Mouse (Mus musculus) intestine, postnatal 0 days (tissue): ENCODE measurements around the gene Rtp4. TPM values are rescaled to one million over a fixed set of nuclear protein-coding genes. Genes with fewer than 3 reads are reported as not detected.
A peak's percentile ranks its signal among the peaks of the same experiment; 100 is the strongest.

Experiments
- ATAC-seq: fragments of 200-750 bp; cut with Nextera tagmentation; 2 replicates; pipeline ENCODE4 v1.8.0; 2017; ENCODE audit warnings: mild to moderate bottlenecking, moderate TSS enrichment, moderate library complexity
- H3K27ac ChIP-seq: fragments of 300-500 bp; sonication (generic); 2 replicates; pipeline ENCODE4 v1.5.1; 2014; ENCODE audit warnings: mild to moderate bottlenecking, low read depth, low read length, moderate library complexity
- H3K27me3 ChIP-seq: fragments of 300-500 bp; sonication (generic); replicated peaks from 2 replicates; pipeline ENCODE4 v1.6.1; 2014; ENCODE audit warnings: low read length, mixed read lengths; ENCODE audit not compliant: control insufficient read depth, insufficient read depth
- H3K36me3 ChIP-seq: fragments of 300-500 bp; sonication (generic); 2 replicates; pipeline ENCODE4 v1.6.1; 2014; ENCODE audit warnings: mild to moderate bottlenecking, moderate library complexity; ENCODE audit not compliant: control insufficient read depth, insufficient read depth
- H3K4me1 ChIP-seq: fragments of 300-500 bp; sonication (generic); replicated peaks from 2 replicates; pipeline ENCODE4 v1.6.1; 2014; ENCODE audit warnings: antibody characterized with exemption, low read length, mixed read lengths; ENCODE audit not compliant: control insufficient read depth, insufficient read depth
- H3K4me2 ChIP-seq: fragments of 300-500 bp; sonication (generic); replicated peaks from 2 replicates; pipeline ENCODE4 v1.6.1; 2014; ENCODE audit warnings: low read depth, mild to moderate bottlenecking, moderate library complexity
- H3K4me3 ChIP-seq: fragments of 300-500 bp; sonication (generic); 2 replicates; pipeline ENCODE4 v1.5.1; 2014; ENCODE audit warnings: low read depth, low read length
- H3K9ac ChIP-seq: fragments of 300-500 bp; sonication (generic); 2 replicates; pipeline ENCODE4 v1.6.1; 2014; ENCODE audit warnings: mild to moderate bottlenecking, low read depth, low read length
- H3K9me3 ChIP-seq: fragments of 300-500 bp; sonication (generic); 2 replicates; pipeline ENCODE4 v1.6.1; 2016; ENCODE audit warnings: mixed run types; ENCODE audit not compliant: control insufficient read depth
- CTCF ChIP-seq: sonication (generic); IDR thresholded peaks from 2 replicates; pipeline ENCODE4 v1.5.1; 2016; ENCODE audit warnings: low read depth, mild to moderate bottlenecking, control low read depth, antibody characterized with exemption, moderate library complexity
- WGBS: fragments of 180-500 bp; shearing (Covaris S2); extraction: QIAGEN DNeasy Blood & Tissue Kit; methylation state at CpG from one replicate; pipeline ENCODE4 v1.1.7; 2014; 5-methylcytosine and 5-hydroxymethylcytosine counted together
- polyA plus RNA-seq: library from polyadenylated mRNA; unstranded; fragments of >200 nt; fragmentation: Nextera tagmentation; extraction: Ambion mirVana; gene quantifications from 2 replicates; pipeline ENCODE4 v1.2.1, GENCODE M21; 2015

Rtp4 gene
- 99.8 and 112 TPM in 2 replicates for polyA plus RNA-seq

GRCm38 (mm10) chr16:23520235-23520871 is at the start of gene Rtp4, which contains the start of gene Masp1:
TSS of gene Rtp4 (plus strand) at chr16:23520291.
TSS of gene Masp1 (minus strand) at chr16:23520815.
- H3K36me3 ChIP-seq = no peaks in the 10 kb centered on the region
- no peak for TF ChIP-seq CTCF
- H3K9me3 ChIP-seq = no peaks in the 10 kb centered on the region
- 4% methylated on average over 12 of the region's 12 CpGs for WGBS
- ATAC-seq = no peak
- no peaks in the 10 kb centered on the region for H3K4me1 ChIP-seq
- H3K4me3 ChIP-seq = peak within 1 kb of the TSS; percentile 21; the same call in 1 of the 2 replicates
- peak within 1 kb of the TSS; percentile 47 for H3K4me2 ChIP-seq
- no peak within 1 kb of the TSS for H3K27ac ChIP-seq
- H3K9ac ChIP-seq = no peak within 1 kb of the TSS
- H3K27me3 ChIP-seq = no peaks in the 10 kb centered on the region

- Histone ChIP-seq H3K9ac (no peak overlapping the region), H3K4me3 (no peak overlapping the region), H3K9me3 (no peaks in the 10 kb centered on the region), H3K36me3 (no peaks in the 10 kb centered on the region), H3K27me3 (no peaks in the 10 kb centered on the region), H3K27ac (no peak overlapping the region), H3K4me2 (no peak overlapping the region), H3K4me1 (no peaks in the 10 kb centered on the region)
- WGBS = 88% methylated on average over 6 of the region's 6 CpGs
- TF ChIP-seq CTCF = no peak
- ATAC-seq = no peak
These were observed 48.5 kb upstream of the Rtp4 start for GRCm38 (mm10) chr16:23471551-23471950.

GRCm38 (mm10) chr16:23472046-23472445 is 48.0 kb upstream of the Rtp4 start:
- TF ChIP-seq CTCF = no peak
- Histone ChIP-seq H3K27me3 (no peaks in the 10 kb centered on the region), H3K27ac (no peak overlapping the region), H3K36me3 (no peaks in the 10 kb centered on the region), H3K4me3 (no peak overlapping the region), H3K4me1 (no peaks in the 10 kb centered on the region), H3K4me2 (no peak overlapping the region), H3K9ac (no peak overlapping the region), H3K9me3 (no peaks in the 10 kb centered on the region)
- ATAC-seq = no peak
- 55% methylated on average over 3 of the region's 3 CpGs for WGBS

DNA sequence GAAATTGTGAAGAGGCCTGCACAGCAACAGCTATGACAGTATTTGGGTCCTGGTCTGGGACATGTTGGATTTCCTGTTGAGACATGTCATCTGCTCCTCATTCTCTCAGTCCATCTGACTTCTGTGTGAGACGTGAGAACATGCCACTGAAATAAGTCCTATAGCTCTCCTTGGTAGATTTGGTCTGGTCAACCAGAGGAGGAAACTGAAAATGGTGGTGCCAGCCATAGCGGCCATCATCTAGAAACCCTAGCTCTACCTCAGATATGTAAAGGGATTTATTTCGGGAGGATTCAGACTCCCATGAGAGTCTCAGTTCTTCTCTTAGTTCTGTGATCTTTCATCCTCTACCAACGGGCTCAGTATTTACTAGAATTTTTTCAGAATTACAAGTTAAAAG is 44.4 kb upstream of the Rtp4 start:
- WGBS = 88% methylated on average over 4 of the region's 4 CpGs
- H3K4me2 ChIP-seq = no peak overlapping the region
- H3K27me3 ChIP-seq = no peaks in the 10 kb centered on the region
- H3K4me3 ChIP-seq = no peak overlapping the region
- H3K9ac ChIP-seq = no peak overlapping the region
- no peak for TF ChIP-seq CTCF
- no peak overlapping the region for H3K27ac ChIP-seq
- H3K4me1 ChIP-seq = no peaks in the 10 kb centered on the region
- no peak for ATAC-seq
- no peaks in the 10 kb centered on the region for H3K36me3 ChIP-seq
- H3K9me3 ChIP-seq = no peaks in the 10 kb centered on the region

DNA sequence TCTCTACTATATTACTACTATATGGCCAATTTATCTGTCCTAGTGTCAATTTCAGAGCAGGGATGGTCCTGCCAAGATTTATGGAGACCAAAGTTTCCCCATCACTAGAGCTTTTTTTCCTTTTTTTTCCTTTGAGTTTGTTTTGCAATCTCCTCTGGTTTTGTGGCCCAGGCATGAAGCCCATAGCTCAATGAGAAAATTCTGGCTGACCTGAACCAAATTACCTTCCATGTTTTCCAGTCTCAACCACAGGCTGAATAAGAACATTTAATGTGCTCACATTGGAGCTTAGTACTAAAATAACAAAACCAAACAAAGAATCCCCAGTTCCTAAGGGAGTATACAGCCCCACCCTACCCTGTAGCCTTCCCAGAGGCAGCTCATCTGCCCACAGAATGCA is 43.5 kb upstream of the Rtp4 start:
- Histone ChIP-seq H3K27me3 (no peaks in the 10 kb centered on the region), H3K4me1 (no peaks in the 10 kb centered on the region), H3K9me3 (no peaks in the 10 kb centered on the region), H3K4me2 (no peak overlapping the region), H3K9ac (no peak overlapping the region), H3K36me3 (no peaks in the 10 kb centered on the region), H3K27ac (no peak overlapping the region), H3K4me3 (no peak overlapping the region)
- no peak for ATAC-seq
- TF ChIP-seq CTCF = no peak

DNA sequence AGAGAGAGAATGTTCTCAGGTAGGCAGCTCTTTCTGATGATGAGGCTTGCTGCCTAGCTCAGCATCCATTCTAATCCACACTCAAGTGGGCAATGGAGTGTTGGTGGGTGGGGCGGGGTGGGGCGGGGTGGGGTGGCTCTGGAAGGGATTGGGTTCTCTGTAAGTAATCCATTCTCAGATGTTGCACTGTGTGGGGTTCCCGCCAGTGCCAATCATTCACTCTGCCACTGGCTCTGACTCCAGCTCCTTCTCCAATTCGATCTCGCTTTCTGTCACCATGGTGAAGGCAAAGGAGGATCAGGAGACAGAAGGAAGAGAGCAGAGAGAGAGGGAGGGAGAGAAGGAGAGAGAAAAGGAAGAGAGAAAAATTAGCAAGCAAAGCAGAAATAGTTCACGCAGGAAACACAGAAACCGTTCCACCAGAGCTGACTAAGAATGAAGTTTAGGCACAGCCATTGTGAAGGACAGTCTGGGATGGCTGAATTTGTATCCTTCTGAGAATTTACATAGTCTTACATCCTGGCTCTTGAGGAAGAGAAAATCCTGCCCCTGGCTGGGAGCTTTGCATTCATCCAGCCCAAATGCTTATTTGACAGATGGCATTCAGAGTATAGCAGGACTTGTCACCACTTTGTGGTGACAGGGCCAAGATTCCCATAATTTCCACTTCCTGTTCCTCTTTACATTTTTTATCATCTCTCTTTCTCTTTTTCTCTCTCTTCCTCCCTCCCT is 40.1 kb upstream of the Rtp4 start:
- H3K4me3 ChIP-seq = no peak overlapping the region

More for the DNA sequence above, 40.1 kb upstream of the Rtp4 start:
- no peak overlapping the region for H3K4me2 ChIP-seq
- TF ChIP-seq CTCF = no peak
- no peaks in the 10 kb centered on the region for H3K27me3 ChIP-seq
- H3K27ac ChIP-seq = no peak overlapping the region
- 77% methylated on average over 7 of the region's 7 CpGs for WGBS
- no peak for ATAC-seq
- H3K4me1 ChIP-seq = no peaks in the 10 kb centered on the region
- no peak overlapping the region for H3K9ac ChIP-seq
- H3K9me3 ChIP-seq = no peaks in the 10 kb centered on the region
- H3K36me3 ChIP-seq = no peaks in the 10 kb centered on the region
